Mouse (Mus musculus) macrophage (primary cell): ENCODE results near the gene Myo15b. TPM values are rescaled to one million over a fixed set of nuclear protein-coding genes. Genes with fewer than 3 reads are reported as not detected.

Source experiments
- H3K27ac ChIP-seq: fragments of 350-480 bp; formaldehyde crosslinking; 2 replicates; pipeline ENCODE4 v1.9.0; 2021
- H3K36me3 ChIP-seq: fragments of 350-480 bp; formaldehyde crosslinking; 2 replicates; pipeline ENCODE4 v1.9.0; 2021; ENCODE audit errors: inconsistent target
- H3K4me3 ChIP-seq: fragments of 350-480 bp; formaldehyde crosslinking; 2 replicates; pipeline ENCODE4 v1.9.0; 2021; ENCODE audit errors: inconsistent target
- H3K79me2 ChIP-seq: fragments of 350-480 bp; formaldehyde crosslinking; 2 replicates; pipeline ENCODE4 v1.9.0; 2021; ENCODE audit errors: inconsistent target
- whole genome bisulfite sequencing: methylation state at CpG from one replicate; pipeline ENCODE4 v1.1.7; 2026; ENCODE audit warnings: inconsistent platforms; ENCODE audit not compliant: missing documents; 5-methylcytosine and 5-hydroxymethylcytosine counted together
- polyA plus RNA-seq: library from polyadenylated mRNA; stranded (reverse); fragments of 250-400 nt; gene quantifications from 3 replicates; pipeline ENCODE4 v1.2.4, GENCODE M21; 2018; ENCODE audit warnings: inconsistent platforms

Gene Myo15b
- polyA plus RNA-seq, 1 experiment from 2014 or later: 0.13 TPM

GRCm38 (mm10) chr11:115876438-115876837 lies 18.2 kb downstream of the Myo15b start:
- H3K27ac ChIP-seq: no peak overlapping the region
- H3K36me3 ChIP-seq: no peaks in the 10 kb centered on the region
- 87% methylated on average over 5 of the region's 5 CpGs for WGBS
- no peak overlapping the region for H3K4me3 ChIP-seq
- no peaks in the 10 kb centered on the region for H3K79me2 ChIP-seq

DNA sequence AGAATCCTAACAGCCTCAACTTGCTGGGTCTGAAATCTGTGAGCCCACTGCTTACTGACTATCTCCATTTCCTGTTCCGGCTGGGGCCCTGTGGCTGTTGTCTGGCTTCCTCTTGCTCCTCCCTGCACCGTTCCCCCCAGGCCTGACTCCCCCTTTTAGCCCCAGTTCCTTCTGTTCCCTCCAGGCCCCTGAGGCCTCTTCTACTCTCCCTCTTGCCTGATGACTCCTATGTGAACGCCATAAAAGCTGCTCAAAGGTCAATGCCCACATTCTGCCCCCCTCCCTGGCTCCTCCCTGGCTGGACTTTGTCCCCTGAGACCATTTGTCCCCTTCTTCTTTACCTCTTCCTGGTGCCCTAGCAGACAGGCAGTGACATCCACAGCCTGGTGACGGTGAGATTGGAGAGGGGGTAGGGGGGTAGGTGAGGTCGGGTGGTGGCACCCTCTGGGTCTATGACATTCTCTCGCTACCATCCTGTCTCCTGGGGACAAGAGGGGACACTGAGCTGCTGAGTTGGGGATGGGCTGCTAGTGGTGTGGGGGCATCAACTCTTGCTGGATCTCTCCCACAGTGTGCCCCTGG lies 19.1 kb downstream of the Myo15b start:
- 43% methylated on average over 6 of the region's 6 CpGs for WGBS
- H3K4me3 ChIP-seq: no peak overlapping the region
- H3K79me2 ChIP-seq: no peaks in the 10 kb centered on the region
- no peaks in the 10 kb centered on the region for H3K36me3 ChIP-seq
- H3K27ac ChIP-seq: no peak overlapping the region

- H3K4me3 ChIP-seq: no peak overlapping the region
- no peaks in the 10 kb centered on the region for H3K36me3 ChIP-seq
- no peaks in the 10 kb centered on the region for H3K79me2 ChIP-seq
- H3K27ac ChIP-seq: no peak overlapping the region
- WGBS: 96% methylated on average over 8 of the region's 8 CpGs
Measured at GRCm38 (mm10) chr11:115878071-115878470, 19.9 kb downstream of the Myo15b start.

GRCm38 (mm10) chr11:115881002-115881401 lies 22.8 kb downstream of the Myo15b start:
- Histone ChIP-seq H3K36me3 (no peaks in the 10 kb centered on the region), H3K4me3 (no peak overlapping the region), H3K79me2 (no peaks in the 10 kb centered on the region), H3K27ac (no peak overlapping the region)
- WGBS: 28% methylated on average over 5 of the region's 5 CpGs

DNA sequence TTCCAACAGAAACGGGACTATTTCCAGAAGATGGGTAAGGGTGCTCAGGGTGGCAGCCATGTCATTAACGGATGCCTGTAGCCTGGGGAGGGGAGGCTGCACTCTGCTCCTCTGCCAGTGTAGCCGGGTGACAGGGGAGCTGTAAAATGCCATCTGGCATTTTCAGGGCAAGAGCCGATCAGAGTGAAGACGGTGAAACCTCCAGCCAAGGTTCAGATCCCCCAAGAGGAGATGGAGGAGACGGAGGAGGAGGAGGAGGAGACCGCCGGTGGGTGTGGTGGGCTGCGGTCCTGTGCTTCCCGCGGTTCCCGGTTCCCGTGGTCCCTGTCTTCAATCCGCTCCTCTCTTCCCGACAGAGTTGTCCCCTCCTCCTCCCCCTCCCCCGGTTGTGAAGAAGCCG lies 25.0 kb downstream of the Myo15b start:
- H3K4me3 ChIP-seq: no peak overlapping the region
- no peaks in the 10 kb centered on the region for H3K79me2 ChIP-seq
- no peaks in the 10 kb centered on the region for H3K36me3 ChIP-seq
- no peak overlapping the region for H3K27ac ChIP-seq
- 73% methylated on average over 14 of the region's 17 CpGs for WGBS

- WGBS: 100% methylated on average over 3 of the region's 3 CpGs
- no peak overlapping the region for H3K4me3 ChIP-seq
- no peak overlapping the region for H3K27ac ChIP-seq
- H3K79me2 ChIP-seq: no peaks in the 10 kb centered on the region
- no peaks in the 10 kb centered on the region for H3K36me3 ChIP-seq
Measured at GRCm38 (mm10) chr11:115884361-115884760, 26.2 kb downstream of the Myo15b start.

- Histone ChIP-seq H3K4me3 (no peak overlapping the region), H3K79me2 (no peaks in the 10 kb centered on the region), H3K36me3 (no peaks in the 10 kb centered on the region), H3K27ac (no peak overlapping the region)
- WGBS: 90% methylated on average over 11 of the region's 11 CpGs
Measured at GRCm38 (mm10) chr11:115885281-115885680, 27.1 kb downstream of the Myo15b start.

GRCm38 (mm10) chr11:115886446-115886845 lies 28.2 kb downstream of the Myo15b start:
- 97% methylated on average over 11 of the region's 11 CpGs for WGBS
- H3K27ac ChIP-seq: no peak overlapping the region

DNA sequence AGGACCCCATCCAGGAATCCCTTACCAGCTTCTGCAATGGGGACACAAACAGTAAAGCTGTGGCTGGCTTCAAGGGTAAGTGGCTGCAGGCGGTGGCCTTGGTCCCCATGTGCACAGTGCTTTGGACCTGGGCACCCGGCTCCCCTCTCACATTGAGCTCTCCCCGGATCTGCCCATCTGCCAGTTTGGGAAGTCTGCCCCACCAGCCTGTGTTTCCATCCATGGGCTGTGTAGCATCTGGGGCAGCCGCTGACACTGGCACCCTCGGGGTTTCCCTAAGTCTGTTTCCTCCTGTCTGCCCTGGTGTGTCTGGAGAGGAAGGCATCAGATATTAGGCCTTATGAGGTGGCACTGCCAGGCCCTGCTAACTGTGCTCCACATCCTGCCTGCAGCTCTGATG lies 29.8 kb downstream of the Myo15b start:
- 67% methylated on average over 5 of the region's 5 CpGs for WGBS
- no peak overlapping the region for H3K27ac ChIP-seq
- H3K79me2 ChIP-seq: no peaks in the 10 kb centered on the region
- H3K4me3 ChIP-seq: no peak overlapping the region
- H3K36me3 ChIP-seq: no peaks in the 10 kb centered on the region; the same call in 1 of the 2 replicates

More at GRCm38 (mm10) chr11:115886446-115886845, 28.2 kb downstream of the Myo15b start:
- Histone ChIP-seq H3K4me3 (no peak overlapping the region), H3K36me3 (no peaks in the 10 kb centered on the region), H3K79me2 (no peaks in the 10 kb centered on the region)

DNA sequence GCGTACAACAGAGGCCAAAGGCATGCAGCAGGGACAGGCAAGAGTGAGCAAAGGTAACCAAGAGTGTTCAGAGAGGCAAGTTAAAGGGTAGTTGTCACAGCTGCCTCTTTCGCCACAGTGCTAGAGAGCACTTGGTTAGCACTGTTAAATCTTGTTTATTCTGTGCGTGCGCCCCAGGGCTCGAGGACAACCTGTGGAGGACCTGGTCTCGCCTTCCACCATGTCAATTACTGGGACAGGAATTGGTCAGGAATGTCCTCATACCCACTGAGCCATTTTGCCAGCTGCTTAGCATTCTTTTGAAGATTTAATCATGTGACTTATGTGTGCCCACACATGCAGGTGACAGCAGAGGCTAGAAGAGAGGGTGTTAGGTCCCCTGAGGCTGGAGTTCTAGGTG lies 31.0 kb downstream of the Myo15b start:
- Histone ChIP-seq H3K27ac (no peak overlapping the region), H3K4me3 (no peak overlapping the region), H3K79me2 (no peaks in the 10 kb centered on the region), H3K36me3 (peaks cover 7% of the 10 kb centered on the region; the same call in 1 of the 2 replicates)
- WGBS: 92% methylated on average over 6 of the region's 6 CpGs

- H3K36me3 ChIP-seq: peaks cover 36% of the 10 kb centered on the region
- H3K79me2 ChIP-seq: no peaks in the 10 kb centered on the region
- H3K27ac ChIP-seq: no peak overlapping the region
- 90% methylated on average over 6 of the region's 6 CpGs for WGBS
- H3K4me3 ChIP-seq: no peak overlapping the region
Measured at GRCm38 (mm10) chr11:115892213-115892612, 34.0 kb downstream of the Myo15b start.

- H3K79me2 ChIP-seq: no peaks in the 10 kb centered on the region
- H3K36me3 ChIP-seq: peaks cover 42% of the 10 kb centered on the region
- WGBS: 95% methylated on average over 9 of the region's 9 CpGs
- H3K4me3 ChIP-seq: no peak overlapping the region
- no peak overlapping the region for H3K27ac ChIP-seq
Measured at GRCm38 (mm10) chr11:115893071-115893470, 34.9 kb downstream of the Myo15b start.

- Histone ChIP-seq H3K4me3 (no peak overlapping the region), H3K36me3 (peaks cover 42% of the 10 kb centered on the region), H3K27ac (no peak overlapping the region), H3K79me2 (no peaks in the 10 kb centered on the region)
- 79% methylated on average over 14 of the region's 14 CpGs for WGBS
Measured at GRCm38 (mm10) chr11:115894755-115895520, 36.7 kb downstream of the Myo15b start.

- 66% methylated on average over 7 of the region's 7 CpGs for WGBS
- Histone ChIP-seq H3K4me3 (no peak overlapping the region), H3K36me3 (peaks cover 41% of the 10 kb centered on the region), H3K27ac (no peak overlapping the region), H3K79me2 (no peaks in the 10 kb centered on the region)
Measured at GRCm38 (mm10) chr11:115898446-115898845, 40.2 kb downstream of the Myo15b start.

GRCm38 (mm10) chr11:115898886-115899285 lies 40.7 kb downstream of the Myo15b start:
- peaks cover 37% of the 10 kb centered on the region for H3K36me3 ChIP-seq
- no peaks in the 10 kb centered on the region for H3K79me2 ChIP-seq
- 13% methylated on average over 4 of the region's 4 CpGs for WGBS
- no peak overlapping the region for H3K4me3 ChIP-seq
- no peak overlapping the region for H3K27ac ChIP-seq
